Comparison of ENCODE assay signal across 27 mouse cellular contexts in genomic region chr17:43788222-43788621, GRCm38 (mm10). TPM values are rescaled to one million over a fixed set of nuclear protein-coding genes. Genes with fewer than 3 reads are reported as not detected.
"Had no signal": no experiment of that assay in that cellular context is flagged by ENCODE, and none has a peak within 500 bp of the region (broad histone marks: within the 10 kb centered on the region; RNA-seq: fewer than 3 reads in every experiment).

No protein-coding gene starts in this region.

- H3K36me3 ChIP-seq: heart, embryonic 13.5 days; heart, embryonic 15.5 days; hindbrain, embryonic 10.5 days; hindbrain, embryonic 12.5 days; intestine, embryonic 15.5 days; limb, embryonic 13.5 days; limb, embryonic 15.5 days; liver, embryonic 12.5 days had no signal

- H3K4me2 ChIP-seq: heart, embryonic 11.5 days; heart, embryonic 13.5 days; heart, embryonic 15.5 days; hindbrain, embryonic 12.5 days; hindbrain, embryonic 14.5 days; intestine, embryonic 15.5 days; limb, embryonic 13.5 days; limb, embryonic 15.5 days; liver, embryonic 12.5 days had no signal

- H3K4me1 ChIP-seq: hindbrain, embryonic 10.5 days; hindbrain, embryonic 12.5 days; intestine, embryonic 15.5 days; limb, embryonic 13.5 days; limb, embryonic 15.5 days; liver, embryonic 12.5 days had no signal

- H3K4me3 ChIP-seq: gastrocnemius, adult 2 months; heart, adult 2 months; heart, embryonic 13.5 days; heart, embryonic 15.5 days; hindbrain, embryonic 10.5 days; hindbrain, embryonic 12.5 days; intestine, embryonic 15.5 days; layer of hippocampus, adult 2 months; limb, embryonic 13.5 days; limb, embryonic 15.5 days; liver, embryonic 12.5 days had no signal

- H3K27ac ChIP-seq: gastrocnemius, adult 2 months; heart, embryonic 13.5 days; heart, embryonic 15.5 days; hindbrain, embryonic 10.5 days; hindbrain, embryonic 12.5 days; hindbrain, embryonic 14.5 days; intestine, embryonic 15.5 days; layer of hippocampus, adult 2 months; limb, embryonic 13.5 days; limb, embryonic 15.5 days; liver, embryonic 12.5 days; liver, embryonic 14.5 days had no signal

- H3K27me3 ChIP-seq: heart, embryonic 13.5 days; heart, embryonic 15.5 days; hindbrain, embryonic 12.5 days; intestine, embryonic 15.5 days; limb, embryonic 13.5 days; limb, embryonic 15.5 days; liver, embryonic 12.5 days had no signal

- DNase-seq: gastrocnemius, adult 2 months; gastrocnemius, postnatal 25 days; heart, adult 2 months; heart, postnatal 14 days; heart, postnatal 4 days; kidney, adult 18-20 months; kidney, adult 8-10 months; kidney, postnatal 10 days; kidney, postnatal 25 days; kidney, postnatal 4 days; layer of hippocampus, adult 9-11 months; layer of hippocampus, postnatal 36 days; left cerebral cortex, postnatal 4 days had no signal

- H3K9me3 ChIP-seq: heart, embryonic 13.5 days; heart, embryonic 15.5 days; hindbrain, embryonic 10.5 days; hindbrain, embryonic 12.5 days; intestine, embryonic 15.5 days; limb, embryonic 13.5 days; limb, embryonic 15.5 days; liver, embryonic 12.5 days had no signal

RNA-seq across cellular contexts. Expression of gene Rcan2, which starts 12.9 kb away (rescaled TPM):
- total RNA-seq: granulocyte monocyte progenitor cell, adult 5-6 weeks had no signal
- polyA plus RNA-seq: inflammation-experienced regulatory T-cells, adult 6 months had no signal
